Mouse (Mus musculus) cerebellum, adult 9-11 months (tissue): ENCODE measurements around the gene Ptprm.
"Not testable (repeated sequence)": the region's sequence is repeated elsewhere in the genome, so short reads cannot be mapped to it uniquely, and the experiment has no call there.

Source experiments
- DNase-seq: peaks from one replicate; pipeline ENCODE4 v3.0.0; 2022

Gene Ptprm

GRCm38 (mm10) chr17:66858757-66859156, 495.5 kb downstream of the Ptprm start:
- peak; percentile 23 for DNase-seq

GRCm38 (mm10) chr17:66852496-66852895, 501.8 kb downstream of the Ptprm start:
- DNase-seq: no peak

- not testable (repeated sequence) for DNase-seq
Observed at GRCm38 (mm10) chr17:66847011-66847410, 507.2 kb downstream of the Ptprm start.

- no peak for DNase-seq
Observed at GRCm38 (mm10) chr17:66822347-66822746, 531.9 kb downstream of the Ptprm start.

GRCm38 (mm10) chr17:66817380-66817779, 536.9 kb downstream of the Ptprm start:
- DNase-seq: no peak

- DNase-seq: peak; percentile 6
Observed at GRCm38 (mm10) chr17:66815921-66816320, 538.3 kb downstream of the Ptprm start.

GRCm38 (mm10) chr17:66813786-66814185, 540.5 kb downstream of the Ptprm start:
- DNase-seq: no peak

GRCm38 (mm10) chr17:66813346-66813745, 540.9 kb downstream of the Ptprm start:
- no peak for DNase-seq

- no peak for DNase-seq
Observed at GRCm38 (mm10) chr17:66809786-66810185, 544.5 kb downstream of the Ptprm start.

- no peak for DNase-seq
Observed at GRCm38 (mm10) chr17:66808186-66808585, 546.1 kb downstream of the Ptprm start.

GRCm38 (mm10) chr17:66801831-66802687, 552.2 kb downstream of the Ptprm start:
- no peak for DNase-seq

- DNase-seq: no peak
Observed at GRCm38 (mm10) chr17:66800231-66800630, 554.0 kb downstream of the Ptprm start.

GRCm38 (mm10) chr17:66786166-66786565, 568.1 kb downstream of the Ptprm start:
- DNase-seq: no peak

- no peak for DNase-seq
Observed at GRCm38 (mm10) chr17:66785586-66785985, 568.7 kb downstream of the Ptprm start.

- DNase-seq: no peak
Observed at GRCm38 (mm10) chr17:66783601-66784000, 570.7 kb downstream of the Ptprm start.

GRCm38 (mm10) chr17:66783075-66783492, 571.2 kb downstream of the Ptprm start:
- DNase-seq: no peak

- no peak for DNase-seq
Observed at GRCm38 (mm10) chr17:66781910-66782309, 572.3 kb downstream of the Ptprm start.

- DNase-seq: no peak
Observed at GRCm38 (mm10) chr17:66779026-66779425, 575.2 kb downstream of the Ptprm start.

- no peak for DNase-seq
Observed at GRCm38 (mm10) chr17:66769365-66770363, 584.6 kb downstream of the Ptprm start.

- no peak for DNase-seq
Observed at GRCm38 (mm10) chr17:66768689-66769275, 585.5 kb downstream of the Ptprm start.

GRCm38 (mm10) chr17:66766166-66766565, 588.1 kb downstream of the Ptprm start:
- no peak for DNase-seq

- DNase-seq: no peak
Observed at GRCm38 (mm10) chr17:66764435-66764834, 589.8 kb downstream of the Ptprm start.

- DNase-seq: no peak
Observed at GRCm38 (mm10) chr17:66762716-66763115, 591.5 kb downstream of the Ptprm start.
